Mouse (Mus musculus): ENCODE measurements around the gene Ak5. TPM values are rescaled to one million over a fixed set of nuclear protein-coding genes. Genes with fewer than 3 reads are reported as not detected.

The Ak5 gene
- polyA plus RNA-seq (2014; fragmentation: Illumina TruSeq; extraction: RNeasy Lipid Tissue Mini Kit (QIAGEN cat#74804); ENCODE audit: low replicate concordance), result 0.41 TPM

DNA sequence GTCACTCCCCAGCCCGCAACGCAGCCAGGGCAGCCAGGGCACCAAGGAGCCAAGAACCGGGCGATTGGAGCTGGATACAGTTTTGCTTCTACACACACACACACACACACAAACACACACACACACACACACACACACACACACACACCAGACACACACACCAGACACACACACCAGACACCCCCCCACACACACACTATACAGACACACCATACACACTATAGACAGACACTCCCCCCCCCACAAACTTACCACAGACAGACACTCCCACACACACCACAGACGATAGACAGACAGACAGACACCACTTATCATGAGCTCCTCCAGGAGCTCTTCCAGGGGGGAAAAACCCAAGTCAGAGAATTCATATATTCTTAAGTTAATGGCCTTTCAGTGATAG is at the start of gene Ak5:
TSS of gene Ak5 (minus strand) at position 122 of the 400 bp plus-strand sequence.

DNA sequence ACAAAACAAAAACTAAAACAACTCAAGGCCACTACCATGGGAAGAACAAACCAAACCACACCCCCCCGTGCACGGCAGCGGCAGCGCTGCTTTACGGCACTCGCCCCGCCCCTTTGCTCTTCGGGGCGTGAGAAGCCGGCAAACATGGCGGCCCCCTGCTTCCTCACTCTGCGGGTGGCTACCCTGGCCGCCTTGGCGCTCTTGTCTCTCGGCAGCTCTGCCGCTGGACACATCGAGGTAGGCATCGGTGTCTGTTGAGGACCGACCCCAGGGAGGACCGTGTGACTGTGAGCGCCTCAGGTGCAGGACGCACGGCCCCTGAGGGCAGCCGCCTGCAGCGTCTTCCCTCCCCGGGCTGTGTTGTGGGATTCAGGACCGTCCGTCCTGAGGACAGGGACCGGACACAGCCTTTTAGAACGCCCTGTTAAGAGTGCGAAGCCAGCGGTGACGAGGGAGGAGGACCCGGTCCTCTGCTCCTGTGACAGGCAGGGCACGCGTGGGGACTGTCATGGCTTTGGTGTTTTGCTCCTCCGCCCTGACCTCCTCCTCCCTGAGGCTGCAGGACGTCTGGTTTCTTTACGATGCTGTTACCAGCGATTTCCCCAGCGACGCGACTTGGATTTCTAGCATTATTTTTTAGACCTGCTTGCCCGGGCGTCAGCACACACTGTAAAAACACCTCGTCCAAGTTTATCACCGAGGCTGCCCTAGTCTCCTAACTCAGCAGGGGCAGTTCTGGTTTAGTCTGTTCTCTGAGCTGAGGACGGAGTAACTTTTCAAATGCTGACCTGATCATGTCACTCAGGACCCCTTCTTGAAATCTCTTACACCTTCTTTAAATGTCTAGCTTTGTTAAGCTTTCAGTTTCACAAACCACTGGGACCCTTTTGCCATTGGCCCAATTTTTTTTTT is 46.1 kb upstream of the Ak5 start, which contains the start of gene Pigk:
TSS of gene Pigk (plus strand) at position 110 of the 912 bp plus-strand sequence.

Other genes with a start within 250 kb of the Ak5 start
- gene Pigk, start 45.7 kb upstream of the Ak5 start, polyA plus RNA-seq (2014; fragmentation: Illumina TruSeq; extraction: RNeasy Lipid Tissue Mini Kit (QIAGEN cat#74804); ENCODE audit: low replicate concordance), result 41.8 TPM

All from small intestine, adult 10 weeks (tissue).